Mouse (Mus musculus) heart, embryonic 15.5 days (tissue): ENCODE data around the gene Hlf. TPM values are rescaled to one million over a fixed set of nuclear protein-coding genes. Genes with fewer than 3 reads are reported as not detected.
A peak's percentile ranks its signal among the peaks of the same experiment; 100 is the strongest.

Source experiments
- ATAC-seq: fragments of 200-750 bp; cut with Nextera tagmentation; replicated peaks from 2 replicates; pipeline ENCODE4 v1.8.0; 2017; ENCODE audit warnings: low read depth, moderate TSS enrichment; ENCODE audit not compliant: insufficient number of reproducible peaks, insufficient read depth, low FRiP score
- H3K27ac ChIP-seq: fragments of 300-500 bp; sonication (generic); 2 replicates; pipeline ENCODE4 v1.5.1; 2015; ENCODE audit warnings: mild to moderate bottlenecking, inconsistent platforms
- H3K27me3 ChIP-seq: fragments of 300-500 bp; sonication (generic); 2 replicates; pipeline ENCODE4 v1.6.1; 2015; ENCODE audit warnings: inconsistent platforms
- H3K36me3 ChIP-seq: fragments of 300-500 bp; sonication (generic); 2 replicates; pipeline ENCODE4 v1.6.1; 2015; ENCODE audit warnings: mild to moderate bottlenecking, inconsistent platforms
- H3K4me1 ChIP-seq: fragments of 300-500 bp; sonication (generic); replicated peaks from 2 replicates; pipeline ENCODE4 v1.6.1; 2015; ENCODE audit warnings: inconsistent platforms
- H3K4me2 ChIP-seq: fragments of 300-500 bp; sonication (generic); 2 replicates; pipeline ENCODE4 v1.6.1; 2015; ENCODE audit warnings: inconsistent platforms, mild to moderate bottlenecking, moderate library complexity
- H3K4me3 ChIP-seq: fragments of 300-500 bp; sonication (generic); 2 replicates; pipeline ENCODE4 v1.5.1; 2015; ENCODE audit warnings: mild to moderate bottlenecking, inconsistent platforms
- H3K9ac ChIP-seq: fragments of 300-500 bp; sonication (generic); 2 replicates; pipeline ENCODE4 v1.6.1; 2015; ENCODE audit warnings: mild to moderate bottlenecking, inconsistent platforms
- H3K9me3 ChIP-seq: fragments of 300-500 bp; sonication (generic); replicated peaks from 2 replicates; pipeline ENCODE4 v1.6.1; 2016; ENCODE audit warnings: inconsistent platforms
- WGBS: fragments of 180-500 bp; shearing (Covaris S2); methylation state at CpG from one replicate; pipeline ENCODE4 v1.1.7; 2015; ENCODE audit warnings: mixed read lengths; 5-methylcytosine and 5-hydroxymethylcytosine counted together
- polyA plus RNA-seq: library from polyadenylated mRNA; unstranded; fragments of >200 nt; fragmentation: Nextera tagmentation; extraction: Ambion mirVana; gene quantifications from 2 replicates; pipeline ENCODE4 v1.2.1, GENCODE M21; 2015

Gene Hlf
- polyA plus RNA-seq, 1 experiment from 2014 or later = 4.9 TPM

GRCm38 (mm10) chr11:90370367-90370766 lies 20.3 kb downstream of the Hlf start:
- no peak overlapping the region for H3K9ac ChIP-seq

GRCm38 (mm10) chr11:90369605-90370004 lies 21.1 kb downstream of the Hlf start:
- Histone ChIP-seq H3K27ac (peak overlapping the region; percentile 92), H3K9me3 (no peaks in the 10 kb centered on the region), H3K4me3 (peak overlapping the region; percentile 2; the same call in 1 of the 2 replicates), H3K4me2 (peak overlapping the region; percentile 51), H3K36me3 (no peaks in the 10 kb centered on the region), H3K27me3 (no peaks in the 10 kb centered on the region), H3K4me1 (peaks cover 50% of the 10 kb centered on the region), H3K9ac (no peak overlapping the region)
- ATAC-seq = peak; percentile 82
- WGBS = 7% methylated on average over 8 of the region's 8 CpGs

More at GRCm38 (mm10) chr11:90370367-90370766, 20.3 kb downstream of the Hlf start:
- ATAC-seq = no peak
- H3K4me1 ChIP-seq = peaks cover 43% of the 10 kb centered on the region
- no peaks in the 10 kb centered on the region for H3K36me3 ChIP-seq
- no peaks in the 10 kb centered on the region for H3K27me3 ChIP-seq
- no peak overlapping the region for H3K4me3 ChIP-seq
- WGBS = 49% methylated on average over 10 of the region's 11 CpGs
- peak overlapping the region; percentile 51; the same call in 1 of the 2 replicates for H3K4me2 ChIP-seq
- peak overlapping the region; percentile 92 for H3K27ac ChIP-seq
- H3K9me3 ChIP-seq = no peaks in the 10 kb centered on the region

GRCm38 (mm10) chr11:90369115-90369514 lies 21.6 kb downstream of the Hlf start:
- ATAC-seq = peak; percentile 25; the same call in 1 of the 2 replicates
- Histone ChIP-seq H3K4me2 (peak overlapping the region; percentile 51), H3K9me3 (no peaks in the 10 kb centered on the region), H3K27ac (peak overlapping the region; percentile 92), H3K9ac (no peak overlapping the region), H3K36me3 (no peaks in the 10 kb centered on the region), H3K27me3 (no peaks in the 10 kb centered on the region), H3K4me1 (peaks cover 53% of the 10 kb centered on the region), H3K4me3 (peak overlapping the region; percentile 2; the same call in 1 of the 2 replicates)
- WGBS = 34% methylated on average over 7 of the region's 7 CpGs

GRCm38 (mm10) chr11:90367894-90368860 lies 22.5 kb downstream of the Hlf start:
- Histone ChIP-seq H3K4me1 (peaks cover 53% of the 10 kb centered on the region), H3K4me2 (no peak overlapping the region)
- 71% methylated on average over 14 of the region's 14 CpGs for WGBS

GRCm38 (mm10) chr11:90364865-90365264 lies 25.8 kb downstream of the Hlf start:
- no peaks in the 10 kb centered on the region for H3K9me3 ChIP-seq
- H3K27me3 ChIP-seq = no peaks in the 10 kb centered on the region
- H3K36me3 ChIP-seq = no peaks in the 10 kb centered on the region
- H3K4me1 ChIP-seq = peaks cover 32% of the 10 kb centered on the region
- no peak overlapping the region for H3K27ac ChIP-seq
- WGBS = 45% methylated on average over 7 of the region's 7 CpGs
- no peak for ATAC-seq
- no peak overlapping the region for H3K4me3 ChIP-seq
- H3K4me2 ChIP-seq = no peak overlapping the region
- no peak overlapping the region for H3K9ac ChIP-seq

More at GRCm38 (mm10) chr11:90367894-90368860, 22.5 kb downstream of the Hlf start:
- Histone ChIP-seq H3K36me3 (no peaks in the 10 kb centered on the region), H3K4me3 (no peak overlapping the region), H3K9me3 (no peaks in the 10 kb centered on the region), H3K9ac (no peak overlapping the region), H3K27me3 (no peaks in the 10 kb centered on the region), H3K27ac (peak overlapping the region; percentile 92)
- ATAC-seq = no peak

GRCm38 (mm10) chr11:90363821-90364497 lies 26.7 kb downstream of the Hlf start:
- Histone ChIP-seq H3K27me3 (no peaks in the 10 kb centered on the region), H3K9me3 (no peaks in the 10 kb centered on the region), H3K36me3 (no peaks in the 10 kb centered on the region), H3K4me2 (no peak overlapping the region), H3K4me1 (peaks cover 23% of the 10 kb centered on the region), H3K9ac (no peak overlapping the region), H3K27ac (no peak overlapping the region), H3K4me3 (no peak overlapping the region)
- ATAC-seq = no peak
- 88% methylated on average over 10 of the region's 10 CpGs for WGBS

- no peak for ATAC-seq
- 49% methylated on average over 3 of the region's 3 CpGs for WGBS
Observed at GRCm38 (mm10) chr11:90363406-90363805, 27.3 kb downstream of the Hlf start.

GRCm38 (mm10) chr11:90360536-90360935 lies 30.2 kb downstream of the Hlf start:
- 94% methylated on average over 5 of the region's 5 CpGs for WGBS
- no peak for ATAC-seq
- H3K9ac ChIP-seq = no peak overlapping the region
- H3K4me3 ChIP-seq = no peak overlapping the region
- H3K4me2 ChIP-seq = no peak overlapping the region
- no peaks in the 10 kb centered on the region for H3K36me3 ChIP-seq
- no peak overlapping the region for H3K27ac ChIP-seq
- H3K9me3 ChIP-seq = no peaks in the 10 kb centered on the region
- no peaks in the 10 kb centered on the region for H3K27me3 ChIP-seq
- H3K4me1 ChIP-seq = peaks cover 41% of the 10 kb centered on the region

More at GRCm38 (mm10) chr11:90363406-90363805, 27.3 kb downstream of the Hlf start:
- H3K36me3 ChIP-seq = no peaks in the 10 kb centered on the region
- no peak overlapping the region for H3K27ac ChIP-seq
- H3K4me3 ChIP-seq = no peak overlapping the region
- peaks cover 20% of the 10 kb centered on the region for H3K4me1 ChIP-seq
- H3K27me3 ChIP-seq = no peaks in the 10 kb centered on the region
- no peak overlapping the region for H3K4me2 ChIP-seq
- no peaks in the 10 kb centered on the region for H3K9me3 ChIP-seq
- no peak overlapping the region for H3K9ac ChIP-seq

- WGBS = 28% methylated on average over 8 of the region's 8 CpGs
- no peaks in the 10 kb centered on the region for H3K9me3 ChIP-seq
- peak overlapping the region; percentile 80 for H3K27ac ChIP-seq
Observed at GRCm38 (mm10) chr11:90358063-90358462, 32.6 kb downstream of the Hlf start.

GRCm38 (mm10) chr11:90357371-90357770 lies 33.3 kb downstream of the Hlf start:
- no peak overlapping the region for H3K9ac ChIP-seq
- H3K9me3 ChIP-seq = no peaks in the 10 kb centered on the region
- H3K4me1 ChIP-seq = peaks cover 45% of the 10 kb centered on the region
- H3K36me3 ChIP-seq = no peaks in the 10 kb centered on the region
- peak overlapping the region; percentile 80 for H3K27ac ChIP-seq
- ATAC-seq = no peak
- no peak overlapping the region for H3K4me2 ChIP-seq
- WGBS = 76% methylated on average over 7 of the region's 7 CpGs
- no peak overlapping the region for H3K4me3 ChIP-seq
- no peaks in the 10 kb centered on the region for H3K27me3 ChIP-seq

More at GRCm38 (mm10) chr11:90358063-90358462, 32.6 kb downstream of the Hlf start:
- Histone ChIP-seq H3K4me1 (peaks cover 43% of the 10 kb centered on the region), H3K4me3 (no peak overlapping the region), H3K36me3 (no peaks in the 10 kb centered on the region), H3K4me2 (no peak overlapping the region), H3K27me3 (no peaks in the 10 kb centered on the region), H3K9ac (no peak overlapping the region)
- no peak for ATAC-seq
